In the genomic region with DNA sequence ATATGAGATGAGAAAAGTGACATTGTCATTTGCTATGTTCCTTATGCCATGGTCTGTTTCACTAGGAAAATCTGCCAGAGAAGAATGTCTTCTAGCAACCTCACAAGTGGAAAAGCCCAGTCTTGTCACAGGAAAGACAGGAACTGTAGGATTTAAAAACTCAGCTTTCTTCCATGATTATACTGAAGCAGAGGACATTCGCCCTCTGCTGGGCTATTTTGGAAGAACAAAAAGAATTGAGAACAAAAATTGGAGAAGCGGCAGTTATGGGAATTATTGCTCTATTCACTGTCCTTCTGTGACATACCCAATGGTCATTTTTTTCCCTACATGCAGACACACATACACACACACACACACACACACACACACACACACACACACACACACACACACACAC, we compare ENCODE assay signal across 8 mouse cellular contexts.
A peak's percentile ranks its signal among the peaks of the same experiment; 100 is the strongest.
DNase-seq lines count a peak whose midpoint lies in the region; ATAC-seq lines count a peak whose summit lies in the region.

No protein-coding gene starts in this region.

- H3K4me1 ChIP-seq in hindbrain, embryonic 12.5 days: no peaks in the 10 kb centered on the region

- no peaks in the 10 kb centered on the region for H3K36me3 ChIP-seq in hindbrain, embryonic 12.5 days

- no peak overlapping the region for H3K9ac ChIP-seq in hindbrain, embryonic 12.5 days

- H3K9me3 ChIP-seq in hindbrain, embryonic 12.5 days (replicated peaks): no peaks in the 10 kb centered on the region

- no peak overlapping the region for H3K27ac ChIP-seq in hindbrain, embryonic 12.5 days

- intact Hi-C loops in left cerebral cortex, postnatal 25 days (cut with DNase I): no loop called here

- no peak for DNase-seq in cerebellum, adult 11-12 months
- peak; percentile 34 for DNase-seq in layer of hippocampus, adult 11-12 months (ENCODE audit: low spot score)
- no peak for DNase-seq in layer of hippocampus, postnatal 36 days
- DNase-seq in NIH3T3 (ENCODE audit: low read depth) (peak; percentile 33), adipocyte (ENCODE audit: low spot score) (no peak)
- peak; percentile 42 to 61 for DNase-seq in left cerebral cortex, postnatal 25 days (ENCODE audit: low spot score in 2 of 2)

- H3K4me2 ChIP-seq in hindbrain, embryonic 12.5 days (replicated peaks): no peak overlapping the region

- 0 out of 2 replicates have a peak, but pooled peaks have one; percentile 26 for ATAC-seq in cerebellum, adult (ENCODE audit: insufficient number of reproducible peaks, low FRiP score, low TSS enrichment)
- no peak for ATAC-seq in hindbrain, embryonic 12.5 days (ENCODE audit: low FRiP score)

- H3K27me3 ChIP-seq in hindbrain, embryonic 12.5 days: no peaks in the 10 kb centered on the region

- WGBS in hindbrain, embryonic 12.5 days: 39% methylated on average over 2 of the region's 2 CpGs

- H3K4me3 ChIP-seq in hindbrain, embryonic 12.5 days: no peak overlapping the region

Comparison
In these comparisons a context has a peak if more than half of its experiments do, and no peak if none do; other contexts are left out.
1. DNase-seq: peak in layer of hippocampus, adult 11-12 months (single experiment), NIH3T3 (single experiment) and left cerebral cortex, postnatal 25 days (2 of 2); none in cerebellum, adult 11-12 months (single experiment), layer of hippocampus, postnatal 36 days (0 of 2) and adipocyte (single experiment).